In genomic region chr14:36863877-36864489, GRCm38 (mm10) we compare ENCODE assay signal across 8 mouse cellular contexts.
A peak's percentile ranks its signal among the peaks of the same experiment; 100 is the strongest.
DNase-seq lines count a peak whose midpoint lies in the region; ATAC-seq and TF ChIP-seq lines count a peak whose summit lies in the region.

No protein-coding gene starts in this region.

- no peaks in the 10 kb centered on the region for H3K36me3 ChIP-seq in intestine, postnatal 0 days (ENCODE audit: control insufficient read depth, insufficient read depth)
- H3K36me3 ChIP-seq in midbrain, embryonic 10.5 days, result no peaks in the 10 kb centered on the region

- H3K4me1 ChIP-seq in intestine, postnatal 0 days (replicated peaks; ENCODE audit: control insufficient read depth, insufficient read depth, low read length), result no peaks in the 10 kb centered on the region
- H3K4me1 ChIP-seq in midbrain, embryonic 10.5 days, result peaks cover 3% of the 10 kb centered on the region; the same call in 1 of the 2 replicates

- peak overlapping the region; percentile 61 for H3K4me2 ChIP-seq in intestine, postnatal 0 days (replicated peaks; ENCODE audit: low read depth)

- DNase-seq in adrenal gland, adult 8-10 months, result peak; percentile 65
- peak; percentile 61 for DNase-seq in embryo, embryonic 11.5 days (ENCODE audit: low read depth, low spot score)
- DNase-seq in gastrocnemius, postnatal 4 days (ENCODE audit: low spot score in 2 of 2), result peak; percentile 63 to 81
- peak; percentile 78 for DNase-seq in left cerebral cortex, postnatal 36 days (ENCODE audit: low spot score in 2 of 2)
- peak; percentile 79 for DNase-seq in midbrain, embryonic 10.5 days (ENCODE audit: low spot score)
- peak; percentile 64 to 79 for DNase-seq in right cerebral cortex, postnatal 36 days (ENCODE audit: low spot score in 2 of 2)
- DNase-seq in urinary bladder, postnatal 4 days (ENCODE audit: low spot score in 2 of 2), result peak; percentile 61 to 91

- intact Hi-C loops in left cerebral cortex, postnatal 36 days (cut with DNase I), result no loop called here

- TF ChIP-seq CTCF in intestine, postnatal 0 days (IDR thresholded peaks at IDR 0.05; ENCODE audit: low read depth), result peak; percentile 96

- H3K27ac ChIP-seq in intestine, postnatal 0 days (ENCODE audit: low read depth, low read length), result no peak overlapping the region
- no peak overlapping the region for H3K27ac ChIP-seq in midbrain, embryonic 10.5 days (replicated peaks)

- H3K4me3 ChIP-seq in intestine, postnatal 0 days (ENCODE audit: low read depth, low read length), result peak overlapping the region; percentile 18; the same call in 1 of the 2 replicates
- peak overlapping the region; percentile 26 for H3K4me3 ChIP-seq in midbrain, embryonic 10.5 days

- WGBS in intestine, postnatal 0 days, result 23% methylated on average over 15 of the region's 15 CpGs
- WGBS in midbrain, embryonic 10.5 days, result 23% methylated on average over 15 of the region's 15 CpGs

- H3K9me3 ChIP-seq in intestine, postnatal 0 days (ENCODE audit: control insufficient read depth), result no peaks in the 10 kb centered on the region
- H3K9me3 ChIP-seq in midbrain, embryonic 10.5 days (replicated peaks), result no peaks in the 10 kb centered on the region

- H3K27me3 ChIP-seq in intestine, postnatal 0 days (replicated peaks; ENCODE audit: control insufficient read depth, insufficient read depth, low read length), result no peaks in the 10 kb centered on the region
- no peaks in the 10 kb centered on the region for H3K27me3 ChIP-seq in midbrain, embryonic 10.5 days (ENCODE audit: low read depth, poor library complexity, severe bottlenecking)

- no peak overlapping the region for H3K9ac ChIP-seq in intestine, postnatal 0 days (ENCODE audit: low read depth, low read length)

- ATAC-seq in intestine, postnatal 0 days, result peak; percentile 66
